Mouse (Mus musculus) kidney, postnatal 4 days (tissue): ENCODE measurements at regions not wholly inside any gene's neighbourhood (a gene's known extent, or its start where the extent isn't known, plus 50 kb on each side); places are given as distances from the start of the nearest gene placed in this dataset.
A peak's percentile ranks its signal among the peaks of the same experiment; 100 is the strongest.

Experiments
- DNase-seq, 2 experiments: peaks; one replicate each; pipeline ENCODE4 v3.0.0; 2021; ENCODE audit warnings: mixed read lengths in 2 of 2

DNA sequence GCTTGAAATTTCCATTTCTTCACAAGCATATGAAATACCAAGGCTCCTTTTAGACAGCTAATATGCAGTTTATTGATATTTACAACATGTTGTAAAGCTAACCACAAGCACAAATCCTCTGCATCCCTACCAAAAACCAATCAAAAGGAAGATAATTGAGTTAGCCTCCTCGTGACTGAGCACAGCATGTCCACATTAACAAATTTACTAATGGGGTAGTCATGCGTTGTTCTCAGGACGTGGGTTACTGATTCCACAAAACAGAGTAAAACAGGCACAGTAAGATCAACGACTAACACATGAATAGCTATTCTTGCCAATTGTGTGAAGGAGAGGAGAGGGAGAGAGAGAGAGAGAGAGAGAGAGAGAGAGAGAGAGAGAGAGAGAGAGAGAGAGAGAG, 169.3 kb upstream of the Lyplal1 start:
- DNase-seq = no peak

GRCm38 (mm10) chr1:186277981-186278634, 161.0 kb upstream of the Lyplal1 start:
- no peak for DNase-seq

- no peak for DNase-seq
Observed at GRCm38 (mm10) chr1:186271436-186271835, 154.3 kb upstream of the Lyplal1 start.

GRCm38 (mm10) chr1:186267317-186267716, 150.2 kb upstream of the Lyplal1 start:
- DNase-seq = no peak

GRCm38 (mm10) chr1:186264639-186265038, 147.5 kb upstream of the Lyplal1 start:
- peak; percentile 60 to 71 for DNase-seq

GRCm38 (mm10) chr1:186263955-186264354, 146.8 kb upstream of the Lyplal1 start:
- DNase-seq = peak; percentile 29 to 38

DNA sequence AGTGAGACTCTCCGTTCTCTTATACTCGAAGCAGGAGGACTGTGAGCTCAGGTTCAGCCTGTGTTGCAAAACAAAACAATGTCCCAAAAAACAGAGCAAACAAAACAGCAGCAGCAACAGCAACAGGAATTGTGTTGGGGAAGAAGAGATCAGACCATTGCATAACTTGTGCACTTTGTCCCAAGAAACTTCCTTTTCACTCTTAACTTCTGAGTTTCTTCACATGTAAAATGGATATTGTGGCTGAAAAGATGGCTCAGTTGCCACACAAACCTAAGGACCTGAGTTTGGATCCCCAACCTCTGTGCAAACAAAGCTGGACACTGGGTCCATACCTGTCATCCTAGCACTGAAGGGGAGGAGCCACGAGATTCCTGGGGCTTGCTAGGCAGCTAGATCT, 146.1 kb upstream of the Lyplal1 start:
- DNase-seq = no peak

DNA sequence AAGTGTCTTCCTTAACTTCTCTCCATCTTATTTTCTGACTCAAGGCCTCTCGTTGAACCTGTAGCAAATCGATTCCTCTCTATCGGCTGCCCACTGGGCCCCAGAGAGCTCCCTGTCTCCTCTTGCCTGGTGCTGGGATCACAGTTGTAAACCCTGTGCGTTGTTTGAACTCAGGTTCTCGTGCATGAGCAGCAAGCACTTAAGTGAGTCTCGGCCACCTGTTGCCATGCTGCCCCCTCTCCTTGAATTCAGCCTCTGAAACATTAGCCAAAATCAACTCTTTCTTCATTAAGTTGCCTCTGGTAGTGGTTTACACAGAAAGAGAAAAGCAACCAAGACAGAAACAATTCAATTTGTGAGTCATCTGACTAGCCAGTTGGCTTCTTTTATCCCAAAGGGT, 144.9 kb upstream of the Lyplal1 start:
- DNase-seq = no peak

DNA sequence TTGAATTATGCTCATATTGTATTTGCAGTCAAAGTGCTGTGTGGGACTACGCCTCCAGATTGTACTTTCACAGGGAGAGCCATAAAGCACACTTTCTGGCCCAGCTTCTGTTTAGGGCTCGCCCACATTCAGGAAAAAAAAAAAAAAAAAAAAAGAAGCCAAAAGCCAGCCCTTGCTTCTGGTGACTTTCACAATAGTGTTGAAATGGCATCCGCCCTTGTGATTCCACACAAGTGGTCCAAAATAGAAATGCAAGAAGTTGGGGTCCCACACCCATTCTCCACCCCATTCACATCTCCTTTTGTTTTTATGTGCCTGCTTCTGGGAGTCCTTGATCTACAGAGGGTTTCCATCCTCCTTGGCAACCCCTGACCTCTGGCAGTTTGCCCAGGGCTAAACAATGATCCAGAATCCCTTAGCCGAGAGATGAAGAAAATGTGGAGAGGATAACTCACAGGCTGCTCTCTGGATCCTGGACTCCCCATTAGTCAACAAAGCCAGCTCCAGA, 144.3 kb upstream of the Lyplal1 start:
- peak; percentile 92 to 93 for DNase-seq

DNA sequence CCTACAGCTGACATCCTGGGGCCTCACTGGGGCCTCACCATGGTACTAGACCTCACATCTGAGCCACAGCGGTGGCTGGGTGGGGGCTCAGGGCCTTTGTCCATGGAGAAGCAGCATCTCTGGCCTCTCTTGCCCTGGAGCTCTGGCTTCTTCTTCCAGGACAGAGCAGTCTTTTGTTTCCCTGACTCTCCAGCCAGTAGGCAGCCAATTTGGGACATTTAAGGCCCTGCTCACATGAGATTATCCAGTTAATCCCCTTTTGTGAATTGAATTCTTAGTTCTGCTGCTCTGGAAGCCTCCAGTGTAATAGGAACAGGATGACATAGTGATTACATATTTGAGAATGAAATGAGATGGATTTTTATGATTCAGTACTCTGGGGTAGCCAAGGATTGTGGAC, 140.5 kb upstream of the Lyplal1 start:
- no peak for DNase-seq

DNA sequence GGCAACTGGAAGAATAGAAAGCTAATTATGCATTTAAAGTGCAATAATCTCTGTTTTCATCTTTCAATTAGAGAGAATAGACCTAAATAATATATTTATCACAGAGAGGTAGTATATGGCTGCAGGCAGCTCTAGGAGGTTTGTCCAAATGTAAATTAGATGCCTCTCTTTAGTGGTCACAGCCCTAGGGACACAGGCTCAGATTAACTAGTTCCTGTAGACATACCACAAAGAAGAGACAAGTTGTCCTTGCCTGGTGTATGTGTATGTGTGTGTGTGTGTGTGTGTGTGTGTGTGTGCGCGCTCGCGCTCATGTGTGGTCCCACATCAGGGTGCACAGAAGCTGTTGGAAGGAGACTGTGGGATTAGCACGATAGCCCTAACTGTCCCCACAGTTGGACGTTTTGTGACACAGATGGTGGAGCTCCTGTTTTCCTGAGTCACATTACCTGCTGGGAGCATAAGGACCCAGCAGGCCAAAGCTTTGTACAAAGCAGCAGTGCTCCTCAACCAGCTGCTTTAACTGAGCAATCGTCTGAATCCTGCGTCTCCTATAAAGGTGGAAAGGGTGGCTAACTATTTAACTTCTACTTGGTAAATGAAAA, 138.5 kb upstream of the Lyplal1 start:
- DNase-seq = no peak

DNA sequence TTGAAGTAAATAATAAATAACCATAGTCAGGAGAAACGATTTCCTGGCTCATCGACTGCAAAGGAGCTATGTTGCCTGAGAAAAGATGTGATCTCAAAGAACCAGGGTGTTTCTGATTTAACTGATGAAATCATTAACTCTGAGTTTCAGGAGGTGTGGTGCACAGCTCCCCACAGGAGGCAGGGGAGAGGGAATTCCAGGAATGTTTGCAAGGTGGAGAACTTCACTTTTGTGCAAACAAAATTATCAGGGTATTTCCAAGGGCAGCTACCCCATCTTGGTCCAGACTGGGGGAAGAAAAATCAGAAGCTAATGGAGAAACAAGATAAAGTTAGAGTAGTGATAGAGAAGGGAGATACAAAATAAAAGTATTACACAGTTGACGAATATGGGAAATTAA, 137.4 kb upstream of the Lyplal1 start:
- no peak for DNase-seq

- no peak for DNase-seq
Observed at GRCm38 (mm10) chr1:186252551-186252950, 135.4 kb upstream of the Lyplal1 start.

DNA sequence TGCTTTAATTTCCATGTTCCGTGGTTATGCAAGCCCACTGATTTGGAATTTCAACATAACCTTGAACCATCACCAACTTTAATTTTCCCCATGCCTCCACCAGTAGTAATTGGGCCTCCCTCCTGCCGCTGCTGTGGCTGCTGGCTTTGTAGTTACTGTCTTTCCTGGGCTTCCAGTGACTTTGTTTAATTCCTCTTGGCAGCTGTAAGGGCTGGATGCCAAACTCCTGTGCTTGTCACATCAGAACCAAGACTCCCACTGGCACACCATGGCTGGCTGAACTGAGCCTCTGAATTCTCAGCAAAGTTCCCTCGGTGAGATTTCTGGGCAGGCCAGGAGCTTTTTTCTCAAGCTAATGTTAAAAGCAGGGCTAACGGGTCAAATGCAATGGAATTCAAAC, 133.2 kb upstream of the Lyplal1 start:
- peak in 1 of 2 experiments; percentile 50 for DNase-seq

DNA sequence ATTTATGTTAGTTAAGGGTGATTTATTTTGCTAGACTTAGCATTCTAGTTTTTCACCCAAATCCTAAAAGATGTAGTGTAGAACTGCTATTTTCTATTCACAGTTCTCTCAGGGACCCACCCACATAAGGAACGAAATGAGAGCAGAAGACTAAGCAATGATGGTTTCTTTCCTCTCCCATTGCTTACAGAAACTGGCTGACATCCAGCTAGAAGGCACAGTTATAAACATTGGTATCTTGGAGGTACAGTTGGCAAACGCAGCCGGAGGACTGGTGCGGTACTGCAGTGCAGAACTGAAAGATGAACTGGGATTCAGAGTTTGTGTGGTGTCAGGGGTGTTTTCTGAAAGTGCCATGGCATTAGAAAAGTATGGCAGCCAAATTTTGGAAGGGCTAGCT, 132.1 kb upstream of the Lyplal1 start:
- no peak for DNase-seq

GRCm38 (mm10) chr1:186245723-186246440, 128.8 kb upstream of the Lyplal1 start:
- no peak for DNase-seq

GRCm38 (mm10) chr1:186241112-186241511, 124.0 kb upstream of the Lyplal1 start:
- DNase-seq = no peak

DNA sequence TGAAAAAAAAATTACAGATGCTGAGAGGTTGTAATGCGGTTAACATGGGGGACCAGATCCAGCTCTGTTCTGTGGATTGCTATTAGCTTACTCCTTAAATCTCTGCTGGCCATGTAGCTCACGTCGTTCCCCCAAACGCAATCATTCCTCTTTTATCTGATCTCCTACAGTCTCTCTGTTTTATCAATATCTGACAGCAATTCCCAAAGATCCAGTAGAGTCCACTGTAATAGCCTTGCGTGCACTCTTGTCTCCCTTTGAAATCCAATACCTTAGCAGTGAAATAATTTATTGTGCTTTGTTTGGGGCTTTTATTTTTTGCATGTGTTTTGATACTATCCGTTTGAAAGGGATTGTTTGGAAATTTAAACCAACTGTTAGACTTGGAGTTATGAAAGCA, 120.4 kb upstream of the Lyplal1 start:
- no peak for DNase-seq

DNA sequence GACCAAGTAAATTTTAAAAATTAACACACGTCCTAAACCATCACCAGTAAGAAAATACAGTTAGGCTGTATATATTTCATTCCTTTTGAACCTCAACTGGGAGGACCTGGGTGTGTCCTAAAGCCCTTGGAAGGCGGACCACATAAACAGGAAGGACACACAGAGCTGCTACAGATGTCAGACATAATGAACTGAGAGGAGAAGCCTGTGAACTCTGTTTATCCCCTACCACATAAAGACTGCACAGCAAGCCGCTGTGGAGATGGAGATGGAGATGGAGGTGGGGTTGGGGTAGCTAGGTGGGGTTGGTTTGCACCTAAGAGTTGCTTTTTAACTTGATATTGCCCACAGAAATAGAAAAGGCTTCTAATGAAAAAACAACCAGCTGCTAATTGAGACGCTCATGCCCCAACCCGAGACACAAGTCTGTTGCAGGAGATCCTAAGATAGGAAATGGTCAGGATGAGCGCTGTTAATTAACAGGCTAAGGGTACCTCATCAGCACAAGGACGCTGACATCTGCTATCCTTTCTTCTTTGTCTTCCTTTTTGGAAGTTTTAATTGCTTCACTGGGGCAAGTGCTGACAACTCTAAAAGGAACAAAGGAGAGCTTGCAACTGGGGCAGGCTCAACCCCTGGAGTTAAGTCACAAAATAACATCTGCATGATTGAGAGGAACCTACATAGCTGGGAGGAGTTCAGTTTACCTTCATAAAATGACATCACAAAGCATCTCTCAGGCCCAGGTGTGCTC, 119.3 kb upstream of the Lyplal1 start:
- no peak for DNase-seq

DNA sequence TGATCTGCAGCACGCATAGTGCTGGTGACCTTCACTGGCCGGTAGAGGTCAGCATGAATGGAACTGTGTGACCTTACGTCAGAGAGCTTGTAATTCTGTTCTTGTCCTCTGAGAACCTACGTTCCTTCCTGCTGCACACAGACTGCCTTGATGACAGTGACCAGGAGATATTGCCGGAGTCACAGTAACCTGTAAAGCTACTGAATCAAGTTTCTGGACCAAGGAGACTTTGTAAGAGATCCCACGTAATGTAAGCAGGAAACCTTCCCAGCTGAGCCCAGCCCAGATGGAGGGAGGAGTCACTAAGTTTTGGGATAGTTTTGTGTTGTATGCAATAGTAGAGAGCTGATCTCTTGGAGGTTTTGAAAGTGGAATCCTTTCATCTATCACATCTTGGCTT, 117.4 kb upstream of the Lyplal1 start:
- no peak for DNase-seq

DNA sequence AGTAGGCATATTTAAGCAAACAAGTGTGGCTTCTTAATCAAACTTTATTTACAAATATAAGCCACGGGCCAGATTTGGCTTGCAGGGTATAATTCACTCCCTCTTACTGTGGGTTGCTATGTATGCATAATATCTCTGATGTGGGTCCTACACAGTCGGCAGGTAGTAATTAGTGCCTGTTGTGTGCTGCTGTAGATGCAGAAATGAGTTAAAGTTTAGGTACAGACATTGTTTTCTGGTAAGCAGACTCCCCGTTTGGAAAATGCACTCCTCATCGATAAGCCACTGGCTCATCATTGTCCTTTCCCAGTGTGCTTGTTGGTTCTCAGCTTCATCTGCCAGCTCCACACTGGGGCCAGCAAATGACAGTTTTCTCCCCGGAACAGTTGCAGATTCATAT, 113.4 kb upstream of the Lyplal1 start:
- no peak for DNase-seq

GRCm38 (mm10) chr1:186229856-186230255, 112.7 kb upstream of the Lyplal1 start:
- DNase-seq = no peak

- DNase-seq = no peak
Observed at GRCm38 (mm10) chr1:186228396-186228795, 111.3 kb upstream of the Lyplal1 start.
